Mouse (Mus musculus) cerebellum, adult 2 months (tissue): ENCODE measurements around the gene Gm45062. TPM values are rescaled to one million over a fixed set of nuclear protein-coding genes. Genes with fewer than 3 reads are reported as not detected.

Experiments used
- DNase-seq, 2 experiments: peaks; one replicate each; pipeline ENCODE4 v3.0.0; 2021
- H3K27ac ChIP-seq: fragments of 200-500 bp; 2 replicates; pipeline ENCODE4 v1.5.1; 2012; ENCODE audit warnings: low read length, control low read depth, inconsistent platforms; ENCODE audit not compliant: insufficient read depth
- H3K27me3 ChIP-seq: fragments of 200-500 bp; 2 replicates; pipeline ENCODE4 v1.6.1; 2012; ENCODE audit warnings: inconsistent platforms, mild to moderate bottlenecking, low read length, moderate library complexity; ENCODE audit not compliant: control insufficient read depth, insufficient read depth
- H3K4me1 ChIP-seq: fragments of 200-500 bp; 2 replicates; pipeline ENCODE4 v1.6.1; 2011; ENCODE audit warnings: low read length; ENCODE audit not compliant: control insufficient read depth, insufficient read depth
- H3K4me3 ChIP-seq: fragments of 200-500 bp; replicated peaks from 2 replicates; pipeline ENCODE3; 2011; ENCODE audit warnings: mild to moderate bottlenecking, low read depth, low read length, control low read depth; ENCODE audit not compliant: insufficient read depth
- CTCF ChIP-seq: fragments of 200-500 bp; IDR thresholded peaks from 2 replicates; pipeline ENCODE4 v1.5.1; 2011; ENCODE audit warnings: low read depth, mild to moderate bottlenecking, control low read depth, low read length, moderate library complexity, borderline replicate concordance; ENCODE audit not compliant: insufficient read depth
- POLR2A ChIP-seq: fragments of 200-500 bp; IDR thresholded peaks from 2 replicates; pipeline ENCODE4 v1.6.1; 2011; ENCODE audit warnings: low read length, control low read depth, borderline replicate concordance; ENCODE audit not compliant: insufficient read depth
- WGBS: fragments of 180-500 bp; shearing (Covaris S2); methylation state at CpG from one replicate; pipeline ENCODE4 v1.1.7; 2018; 5-methylcytosine and 5-hydroxymethylcytosine counted together
- polyA plus RNA-seq: library from polyadenylated mRNA; depleted of rRNA; stranded (reverse); fragments of >200 nt; gene quantifications from 2 replicates; pipeline ENCODE4 v1.2.3, GENCODE M21; 2012; rRNA removed

Gene Gm45062
- polyA plus RNA-seq, 1 experiment = 20.5 TPM

- DNase-seq = no peak
- H3K27ac ChIP-seq = no peak overlapping the region
- H3K4me1 ChIP-seq = peaks cover 13% of the 10 kb centered on the region
- no peaks in the 10 kb centered on the region for H3K27me3 ChIP-seq
- WGBS = 82% methylated on average over 4 of the region's 4 CpGs
- no peak overlapping the region for H3K4me3 ChIP-seq
- TF ChIP-seq POLR2A (no peak), CTCF (no peak)
Measured at GRCm38 (mm10) chr6:8638122-8638521, 378.9 kb downstream of the Gm45062 start.

DNA sequence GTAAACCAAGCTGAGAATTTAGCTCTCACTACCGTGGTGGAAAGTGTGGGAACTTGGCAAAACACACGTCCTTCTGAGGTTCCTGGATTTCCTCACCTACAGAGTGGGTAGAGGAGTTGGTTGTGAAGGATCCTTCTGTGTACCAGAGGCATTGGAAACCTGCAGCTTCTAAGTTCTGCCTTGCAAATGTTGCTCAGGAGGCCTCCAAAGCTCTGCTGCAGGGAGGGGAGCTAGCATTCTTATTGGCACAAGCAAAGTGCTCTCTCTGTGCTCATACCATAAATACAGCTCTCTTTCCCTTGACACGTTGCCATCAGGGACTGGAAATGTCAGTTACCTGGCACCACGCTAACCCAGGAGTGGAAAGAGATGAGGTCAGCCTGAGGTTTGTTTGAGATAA lies 379.6 kb downstream of the Gm45062 start:
- Histone ChIP-seq H3K4me3 (no peak overlapping the region), H3K27me3 (no peaks in the 10 kb centered on the region), H3K4me1 (peaks cover 13% of the 10 kb centered on the region), H3K27ac (peak overlapping the region; percentile 24; the same call in 1 of the 2 replicates)
- peak; percentile 44 to 77 for DNase-seq
- TF ChIP-seq CTCF (no peak), POLR2A (no peak)
- WGBS = 23% methylated on average over 4 of the region's 4 CpGs

- Histone ChIP-seq H3K27me3 (no peaks in the 10 kb centered on the region), H3K27ac (no peak overlapping the region), H3K4me3 (no peak overlapping the region), H3K4me1 (peaks cover 13% of the 10 kb centered on the region)
- DNase-seq = no peak
- TF ChIP-seq CTCF = no peak
- no peak for TF ChIP-seq POLR2A
- WGBS = 60% methylated on average over 2 of the region's 2 CpGs
Measured at GRCm38 (mm10) chr6:8639526-8639925, 380.3 kb downstream of the Gm45062 start.

DNA sequence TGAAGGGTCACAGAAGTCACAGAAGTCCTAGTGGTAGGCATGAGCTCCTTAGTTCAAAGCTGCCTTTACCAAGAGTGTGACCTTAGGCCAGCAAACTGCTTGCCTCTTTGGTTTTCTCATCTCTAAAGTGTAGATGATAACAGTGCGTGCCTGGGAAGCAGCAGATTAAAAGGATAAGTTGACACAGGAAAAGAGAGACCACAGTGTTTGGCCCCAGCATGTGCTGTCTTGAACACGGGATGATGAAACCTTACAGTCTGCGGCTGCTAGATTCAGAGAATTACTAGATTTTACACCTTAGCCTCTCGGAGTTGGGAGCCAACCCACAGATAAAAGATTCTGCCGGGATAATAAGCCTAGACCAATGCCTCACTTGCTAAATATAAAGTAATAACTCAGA lies 381.6 kb downstream of the Gm45062 start:
- DNase-seq = no peak
- H3K4me3 ChIP-seq = no peak overlapping the region
- peaks cover 21% of the 10 kb centered on the region for H3K4me1 ChIP-seq
- H3K27me3 ChIP-seq = no peaks in the 10 kb centered on the region
- 95% methylated on average over 5 of the region's 5 CpGs for WGBS
- no peak overlapping the region for H3K27ac ChIP-seq
- TF ChIP-seq CTCF = no peak
- TF ChIP-seq POLR2A = no peak

- peaks cover 13% of the 10 kb centered on the region for H3K4me1 ChIP-seq
- no peak overlapping the region for H3K27ac ChIP-seq
- H3K27me3 ChIP-seq = no peaks in the 10 kb centered on the region
- no peak for DNase-seq
- TF ChIP-seq POLR2A = no peak
- no peak for TF ChIP-seq CTCF
- 71% methylated on average over 10 of the region's 10 CpGs for WGBS
- no peak overlapping the region for H3K4me3 ChIP-seq
Measured at GRCm38 (mm10) chr6:8644703-8645102, 385.5 kb downstream of the Gm45062 start.

GRCm38 (mm10) chr6:8645708-8646107 lies 386.5 kb downstream of the Gm45062 start:
- peak in 1 of 2 experiments; percentile 54 for DNase-seq
- 19% methylated on average over 2 of the region's 2 CpGs for WGBS
- peak overlapping the region; percentile 40; the same call in 1 of the 2 replicates for H3K27ac ChIP-seq
- no peaks in the 10 kb centered on the region for H3K27me3 ChIP-seq
- no peak overlapping the region for H3K4me3 ChIP-seq
- TF ChIP-seq POLR2A (no peak), CTCF (no peak)
- H3K4me1 ChIP-seq = peaks cover 12% of the 10 kb centered on the region

Other genes starting within 250 kb of the Gm45062 start
- 0.19 and 0.52 TPM in 2 replicates for gene Col28a1, start 66.8 kb upstream of the Gm45062 start, polyA plus RNA-seq
- 9.9 and 10.9 TPM in 2 replicates for gene Mios, start 50.2 kb upstream of the Gm45062 start, polyA plus RNA-seq
- gene Rpa3, start 277 bp upstream of the Gm45062 start, polyA plus RNA-seq = 19.5 and 20.7 TPM in 2 replicates
- 30.8 and 31.5 TPM in 2 replicates for gene Umad1, start 162 bp upstream of the Gm45062 start, polyA plus RNA-seq